24 mouse cellular contexts compared by ENCODE assay signal in the genomic region with DNA sequence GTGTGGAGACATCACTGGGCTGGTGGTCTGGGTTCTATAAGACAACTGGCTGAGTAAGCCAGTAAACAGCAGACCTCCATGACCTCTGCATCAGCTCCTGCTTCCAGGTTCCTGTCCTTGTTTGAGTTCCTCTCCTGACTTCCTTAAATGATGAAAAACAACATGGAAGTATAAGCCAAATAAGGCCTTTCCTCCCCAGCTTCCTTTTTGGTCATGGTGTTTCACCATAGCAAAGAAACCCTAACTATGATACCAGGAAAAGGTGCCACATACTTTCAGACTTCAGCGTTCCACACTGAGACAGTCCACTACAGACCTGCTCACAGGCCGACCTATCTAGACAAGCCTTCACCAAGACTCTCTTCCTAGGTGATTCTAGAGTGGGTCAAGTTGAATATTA. TPM values are rescaled to one million over a fixed set of nuclear protein-coding genes. Genes with fewer than 3 reads are reported as not detected.
DNase-seq lines count a peak whose midpoint lies in the region; ATAC-seq and TF ChIP-seq lines count a peak whose summit lies in the region.
"Had no signal": no experiment of that assay in that cellular context is flagged by ENCODE, and none has a peak within 500 bp of the region (broad histone marks: within the 10 kb centered on the region; RNA-seq: fewer than 3 reads in every experiment).

No protein-coding gene starts in this region.

- no peak overlapping the region for H3K4me3 ChIP-seq in MEL (ENCODE audit: control insufficient read depth in 1 of 2, insufficient read depth in 1 of 2, low read depth in 2 of 2, low read length in 2 of 2)
- H3K4me3 ChIP-seq in macrophage (ENCODE audit: inconsistent target) = no peak overlapping the region
- H3K4me3 ChIP-seq: embryonic facial prominence, embryonic 12.5 days; hindbrain, embryonic 13.5 days; limb, embryonic 13.5 days; neural tube, embryonic 13.5 days had no signal

- H3K79me2 ChIP-seq in MEL (ENCODE audit: control insufficient read depth, insufficient read depth, low read length, poor library complexity) (peaks cover 28% of the 10 kb centered on the region), macrophage (ENCODE audit: inconsistent target) (peaks cover 22% of the 10 kb centered on the region)

- no peak overlapping the region for H3K9ac ChIP-seq in MEL (ENCODE audit: control insufficient read depth, low read depth, low read length, poor library complexity, severe bottlenecking)
- H3K9ac ChIP-seq: embryonic facial prominence, embryonic 12.5 days; hindbrain, embryonic 13.5 days; limb, embryonic 13.5 days; neural tube, embryonic 13.5 days had no signal

- peak; percentile 39 for ATAC-seq in granulocyte monocyte progenitor cell, adult 5-6 weeks (replicated peaks; ENCODE audit: poor library complexity, severe bottlenecking)
- ATAC-seq: forebrain, embryonic 14.5 days; intestine, postnatal 0 days had no signal

- TF ChIP-seq EP300 in MEL (IDR thresholded peaks at IDR 0.05; ENCODE audit: low read depth in 1 of 2, low read length in 2 of 2) = no peak

- H3K9me3 ChIP-seq in MEL (replicated peaks; ENCODE audit: insufficient read depth, low read length) = no peaks in the 10 kb centered on the region
- H3K9me3 ChIP-seq: embryonic facial prominence, embryonic 12.5 days; hindbrain, embryonic 13.5 days; limb, embryonic 13.5 days; neural tube, embryonic 13.5 days had no signal

- no peak for TF ChIP-seq POLR2A in MEL (IDR thresholded peaks at IDR 0.05; ENCODE audit: control insufficient read depth in 1 of 2, insufficient read depth in 1 of 2, low read depth in 1 of 2, low read length in 2 of 2, poor library complexity in 1 of 2)

- DNase-seq in MEL (ENCODE audit: low read depth, low spot score) = peak; percentile 29
- peak; percentile 16 for DNase-seq in naive thymus-derived CD4-positive, alpha-beta T cell, adult 2 months (ENCODE audit: low read depth)
- no peak for DNase-seq in testis, postnatal 10 days (ENCODE audit: low spot score)
- DNase-seq in layer of hippocampus, adult 9-11 months = no peak
- DNase-seq: adrenal gland, adult 8-10 months; cerebellum, adult 8-10 months; cerebellum, postnatal 36 days; gastrocnemius, postnatal 14 days; heart, adult 11 months; heart, postnatal 4 days; kidney, adult 9 months; kidney, postnatal 14 days; lung, adult 2 months; lung, postnatal 14 days; midbrain, embryonic 14.5 days had no signal

- H3K27ac ChIP-seq in MEL (ENCODE audit: control insufficient read depth, low read depth, low read length) (no peak overlapping the region), macrophage (peak overlapping the region; percentile 95)
- H3K27ac ChIP-seq: embryonic facial prominence, embryonic 12.5 days; hindbrain, embryonic 13.5 days; limb, embryonic 13.5 days; neural tube, embryonic 13.5 days had no signal

- WGBS in macrophage (ENCODE audit: missing documents) = 48% methylated on average over 2 of the region's 2 CpGs

- no peak for TF ChIP-seq CTCF in MEL (IDR thresholded peaks at IDR 0.05 in 2 of 3, conservative IDR thresholded peaks at IDR 0.05 in 1 of 3; ENCODE audit: control insufficient read depth in 1 of 3, insufficient read depth in 1 of 3, low read depth in 2 of 3, low read length in 3 of 3, poor library complexity in 1 of 3, severe bottlenecking in 1 of 3)

- H3K4me1 ChIP-seq in MEL (ENCODE audit: control insufficient read depth in 1 of 2, insufficient read depth in 2 of 2, low read length in 2 of 2) = peaks cover 2 to 22% of the 10 kb centered on the region in 2 experiments

- H3K36me3 ChIP-seq in MEL (ENCODE audit: control insufficient read depth in 1 of 2, insufficient read depth in 2 of 2, low read length in 2 of 2) (peaks cover 0 to 27% of the 10 kb centered on the region in 2 experiments), macrophage (ENCODE audit: inconsistent target) (no peaks in the 10 kb centered on the region)

- TF ChIP-seq RAD21 in MEL (IDR thresholded peaks at IDR 0.05; ENCODE audit: low read depth, low read length) = no peak

- H3K27me3 ChIP-seq in MEL (ENCODE audit: control insufficient read depth in 1 of 2, insufficient read depth in 2 of 2, low read length in 2 of 2) = no peaks in the 10 kb centered on the region
- H3K27me3 ChIP-seq: CH12.LX; embryonic facial prominence, embryonic 12.5 days; hindbrain, embryonic 13.5 days; limb, embryonic 13.5 days; neural tube, embryonic 13.5 days had no signal

TF ChIP-seq in MEL, 35 proteins besides CTCF, POLR2A, EP300 and RAD21:
- TF ChIP-seq BHLHE40 (IDR thresholded peaks at IDR 0.05; ENCODE audit: borderline replicate concordance, low read depth, low read length) (no peak), ZNF384 (IDR thresholded peaks at IDR 0.05; ENCODE audit: low read depth, low read length) (no peak), POLR2AphosphoS5 (IDR thresholded peaks at IDR 0.05; ENCODE audit: borderline replicate concordance, low read depth, low read length) (no peak), POLR2AphosphoS2 (IDR thresholded peaks at IDR 0.05; ENCODE audit: low read length) (no peak), TAL1 (IDR thresholded peaks at IDR 0.05; ENCODE audit: low read length) (no peak), GABPA (IDR thresholded peaks at IDR 0.05; ENCODE audit: low read depth, low read length) (no peak), MAX (IDR thresholded peaks at IDR 0.05; ENCODE audit: low read length) (no peak), SMC3 (IDR thresholded peaks at IDR 0.05; ENCODE audit: low read depth, low read length) (no peak), MEF2A (IDR thresholded peaks at IDR 0.05; ENCODE audit: extremely low read depth, insufficient replicate concordance, low read depth, low read length, poor library complexity, severe bottlenecking) (no peak), USF2 (IDR thresholded peaks at IDR 0.05; ENCODE audit: borderline replicate concordance in 1 of 2, insufficient read depth in 1 of 2, low read depth in 1 of 2, low read length in 2 of 2) (no peak), ZC3H11A (IDR thresholded peaks at IDR 0.05; ENCODE audit: low read depth, low read length) (no peak), NELFE (IDR thresholded peaks at IDR 0.05; ENCODE audit: low read depth, low read length) (no peak), RCOR1 (IDR thresholded peaks at IDR 0.05; ENCODE audit: low read depth, low read length) (no peak), MAFK (IDR thresholded peaks at IDR 0.05; ENCODE audit: borderline replicate concordance, low read depth, low read length) (no peak), TCF12 (IDR thresholded peaks at IDR 0.05; ENCODE audit: low read depth, low read length) (no peak), SIN3A (IDR thresholded peaks at IDR 0.05; ENCODE audit: low read length) (no peak)

RNA-seq across cellular contexts. Expression of a gene that starts 2.2 kb away (rescaled TPM):
- total RNA-seq in MEL (2012; rRNA removed) = 44.9 and 69.4 TPM in 2 replicates
- polyA plus RNA-seq in MEL (2012; ENCODE audit: insufficient read depth in 1 of 2, insufficient read length in 2 of 2, low read depth in 1 of 2, low replicate concordance in 2 of 2, missing spikeins in 1 of 2) = 10 to 100 TPM in 1 of 2 experiments, not detected in 1; 80.7 TPM
- 34.8 and 35.3 TPM in 2 replicates for total RNA-seq in granulocyte monocyte progenitor cell, adult 5-6 weeks (2014; fragmentation: Nextera tagmentation)
- total RNA-seq in granulocyte monocyte progenitor cell, adult 5-6 weeks (2017) = 71.3 and 85.3 TPM in 2 replicates
- total RNA-seq in macrophage (2018; cell fraction: chromatin; rRNA removed) = 1,000 to 10,000 TPM in 1 of 26 experiments, 100 to 1,000 TPM in 23, 10 to 100 TPM in 2; 27.6 to 1,007 (median 266) TPM
- total RNA-seq in macrophage (2018; cell fraction: cytosol; rRNA removed) = 10 to 100 TPM; 20.5 to 80.0 (median 36.1) TPM
- 100 to 1,000 TPM in 19 of 26 experiments, 10 to 100 TPM in 7; 68.3 to 720 (median 172) TPM for total RNA-seq in macrophage (2018; cell fraction: nucleus; rRNA removed)
- polyA plus RNA-seq in macrophage (2018) = 36.9 to 54.7 TPM (median 39.8 TPM) in 3 replicates

Comparison
In these comparisons a context has a peak if more than half of its experiments do, and no peak if none do; other contexts are left out.
1. DNase-seq: peak in MEL (single experiment) and naive thymus-derived CD4-positive, alpha-beta T cell, adult 2 months (single experiment); none in testis, postnatal 10 days (single experiment) and layer of hippocampus, adult 9-11 months (single experiment).